Mouse (Mus musculus): ENCODE measurements at regions not wholly inside any gene's neighbourhood (a gene's known extent, or its start where the extent isn't known, plus 50 kb on each side); places are given as distances from the start of the nearest gene placed in this dataset.

DNA sequence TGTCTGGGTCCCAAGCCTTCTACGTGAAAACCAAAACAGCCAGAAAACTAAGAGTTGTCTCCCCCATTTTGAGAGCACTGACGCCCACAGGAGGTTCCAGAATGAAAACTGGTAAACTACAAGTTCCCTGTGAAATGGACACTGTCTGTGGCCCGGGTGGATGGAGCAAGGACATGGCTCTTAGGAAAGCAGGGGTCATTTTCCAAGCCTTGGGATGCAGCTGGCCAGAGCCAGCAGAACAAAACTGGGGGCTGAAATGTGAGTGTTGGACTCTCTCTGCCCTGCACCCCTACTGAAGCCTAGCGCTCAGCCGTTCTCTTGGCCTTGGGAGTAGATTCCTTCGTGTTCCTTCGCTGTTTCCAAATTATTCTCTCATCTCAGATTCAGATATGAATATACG is 184.7 kb upstream of the Dapk1 start:
- no peaks in the 10 kb centered on the region for H3K4me1 ChIP-seq (ENCODE audit: control insufficient read depth, low read depth, low read length)
- 69% methylated on average over 8 of the region's 8 CpGs for WGBS (ENCODE audit: insufficient replicate concordance)
- H3K4me2 ChIP-seq (ENCODE audit: low read depth, low read length) = no peak overlapping the region
- no peak for ATAC-seq (ENCODE audit: low read depth)
- no peaks in the 10 kb centered on the region for H3K36me3 ChIP-seq (ENCODE audit: control insufficient read depth, insufficient read depth)
- no peak overlapping the region for H3K4me3 ChIP-seq (ENCODE audit: low read depth, low read length)
- H3K27ac ChIP-seq (ENCODE audit: low read length) = no peak overlapping the region
- H3K9ac ChIP-seq (ENCODE audit: low read depth, low read length) = no peak overlapping the region
- no peaks in the 10 kb centered on the region for H3K9me3 ChIP-seq (replicated peaks; ENCODE audit: control insufficient read depth, low read length)
- no peaks in the 10 kb centered on the region for H3K27me3 ChIP-seq (ENCODE audit: control insufficient read depth, insufficient read depth, low read depth, low read length)

GRCm38 (mm10) chr13:60417436-60418158 is 184.2 kb upstream of the Dapk1 start:
- 67% methylated on average over 14 of the region's 14 CpGs for WGBS (ENCODE audit: insufficient replicate concordance)
- Histone ChIP-seq H3K27ac (ENCODE audit: low read length) (no peak overlapping the region), H3K4me3 (ENCODE audit: low read depth, low read length) (no peak overlapping the region), H3K9ac (ENCODE audit: low read depth, low read length) (no peak overlapping the region), H3K4me2 (ENCODE audit: low read depth, low read length) (no peak overlapping the region), H3K36me3 (ENCODE audit: control insufficient read depth, insufficient read depth) (no peaks in the 10 kb centered on the region), H3K4me1 (ENCODE audit: control insufficient read depth, low read depth, low read length) (no peaks in the 10 kb centered on the region), H3K9me3 (replicated peaks; ENCODE audit: control insufficient read depth, low read length) (no peaks in the 10 kb centered on the region), H3K27me3 (ENCODE audit: control insufficient read depth, insufficient read depth, low read depth, low read length) (no peaks in the 10 kb centered on the region)
- no peak for ATAC-seq (ENCODE audit: low read depth)

- no peaks in the 10 kb centered on the region for H3K4me1 ChIP-seq (ENCODE audit: control insufficient read depth, low read depth, low read length)
- WGBS (ENCODE audit: insufficient replicate concordance) = 57% methylated on average over 7 of the region's 7 CpGs
- ATAC-seq (ENCODE audit: low read depth) = no peak
Measured at GRCm38 (mm10) chr13:60420386-60420785, 181.4 kb upstream of the Dapk1 start.

GRCm38 (mm10) chr13:60420842-60421696 is 180.7 kb upstream of the Dapk1 start:
- 0 out of 2 replicates have a peak, but pooled peaks have one; percentile 16 for ATAC-seq (ENCODE audit: low read depth)
- 30% methylated on average over 3 of the region's 3 CpGs for WGBS (ENCODE audit: insufficient replicate concordance)

More at GRCm38 (mm10) chr13:60420386-60420785, 181.4 kb upstream of the Dapk1 start:
- Histone ChIP-seq H3K27me3 (ENCODE audit: control insufficient read depth, insufficient read depth, low read depth, low read length) (no peaks in the 10 kb centered on the region), H3K27ac (ENCODE audit: low read length) (no peak overlapping the region), H3K9ac (ENCODE audit: low read depth, low read length) (no peak overlapping the region), H3K4me3 (ENCODE audit: low read depth, low read length) (no peak overlapping the region), H3K4me2 (ENCODE audit: low read depth, low read length) (no peak overlapping the region), H3K36me3 (ENCODE audit: control insufficient read depth, insufficient read depth) (no peaks in the 10 kb centered on the region), H3K9me3 (replicated peaks; ENCODE audit: control insufficient read depth, low read length) (no peaks in the 10 kb centered on the region)

DNA sequence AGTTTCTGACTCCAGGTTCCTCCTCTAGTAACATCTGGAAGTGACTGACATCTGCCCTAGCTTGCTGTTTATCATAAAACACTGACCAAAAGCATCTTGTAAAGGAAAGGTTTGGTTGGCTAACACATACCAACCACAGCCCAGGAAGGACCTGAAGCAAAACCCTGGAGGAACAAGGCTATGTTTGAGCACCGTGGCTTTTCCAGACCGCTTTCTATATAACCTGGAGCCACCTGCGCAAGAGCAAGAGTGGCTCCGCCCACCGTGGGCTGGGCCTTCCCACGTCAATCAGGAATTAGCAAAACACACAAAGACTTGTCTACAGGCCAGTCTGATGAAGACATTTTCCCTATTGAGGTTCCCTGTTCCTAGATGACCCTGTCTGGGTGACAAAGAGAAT is 177.5 kb upstream of the Dapk1 start:
- ATAC-seq (ENCODE audit: low read depth) = no peak
- Histone ChIP-seq H3K9me3 (replicated peaks; ENCODE audit: control insufficient read depth, low read length) (no peaks in the 10 kb centered on the region), H3K9ac (ENCODE audit: low read depth, low read length) (no peak overlapping the region), H3K4me2 (ENCODE audit: low read depth, low read length) (no peak overlapping the region), H3K4me1 (ENCODE audit: control insufficient read depth, low read depth, low read length) (no peaks in the 10 kb centered on the region), H3K4me3 (ENCODE audit: low read depth, low read length) (no peak overlapping the region), H3K36me3 (ENCODE audit: control insufficient read depth, insufficient read depth) (no peaks in the 10 kb centered on the region), H3K27ac (ENCODE audit: low read length) (no peak overlapping the region), H3K27me3 (ENCODE audit: control insufficient read depth, insufficient read depth, low read depth, low read length) (no peaks in the 10 kb centered on the region)
- 54% methylated on average over 6 of the region's 6 CpGs for WGBS (ENCODE audit: insufficient replicate concordance)

More at GRCm38 (mm10) chr13:60420842-60421696, 180.7 kb upstream of the Dapk1 start:
- Histone ChIP-seq H3K36me3 (ENCODE audit: control insufficient read depth, insufficient read depth) (no peaks in the 10 kb centered on the region), H3K4me3 (ENCODE audit: low read depth, low read length) (no peak overlapping the region), H3K4me2 (ENCODE audit: low read depth, low read length) (no peak overlapping the region), H3K9me3 (replicated peaks; ENCODE audit: control insufficient read depth, low read length) (no peaks in the 10 kb centered on the region), H3K9ac (ENCODE audit: low read depth, low read length) (no peak overlapping the region), H3K27ac (ENCODE audit: low read length) (no peak overlapping the region), H3K27me3 (ENCODE audit: control insufficient read depth, insufficient read depth, low read depth, low read length) (no peaks in the 10 kb centered on the region), H3K4me1 (ENCODE audit: control insufficient read depth, low read depth, low read length) (no peaks in the 10 kb centered on the region)

GRCm38 (mm10) chr13:60425140-60425539 is 176.6 kb upstream of the Dapk1 start:
- no peak for ATAC-seq (ENCODE audit: low read depth)

DNA sequence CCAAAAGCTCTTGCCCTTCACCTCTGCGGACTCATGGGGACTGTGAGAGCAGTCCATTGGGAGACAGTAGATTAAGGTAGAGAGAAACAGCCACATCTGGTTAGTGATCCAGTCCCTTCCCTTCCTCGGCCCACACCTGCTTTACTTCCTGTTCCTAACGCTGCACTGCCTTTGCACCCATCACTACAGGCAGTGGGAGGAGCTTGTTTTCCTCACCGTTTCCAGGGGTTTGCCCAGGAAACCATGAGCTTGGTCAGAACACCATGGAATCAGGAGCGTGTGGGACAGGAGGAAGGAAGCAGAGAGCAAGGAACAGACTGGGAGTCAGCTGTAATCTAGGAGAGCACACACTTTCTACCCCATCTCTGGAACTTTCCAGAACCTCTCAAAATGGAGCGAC is 176.2 kb upstream of the Dapk1 start:
- no peaks in the 10 kb centered on the region for H3K9me3 ChIP-seq (replicated peaks; ENCODE audit: control insufficient read depth, low read length)
- ATAC-seq (ENCODE audit: low read depth) = no peak
- no peak overlapping the region for H3K4me3 ChIP-seq (ENCODE audit: low read depth, low read length)

More at GRCm38 (mm10) chr13:60425140-60425539, 176.6 kb upstream of the Dapk1 start:
- H3K9me3 ChIP-seq (replicated peaks; ENCODE audit: control insufficient read depth, low read length) = no peaks in the 10 kb centered on the region
- no peak overlapping the region for H3K4me3 ChIP-seq (ENCODE audit: low read depth, low read length)
- no peak overlapping the region for H3K4me2 ChIP-seq (ENCODE audit: low read depth, low read length)
- no peaks in the 10 kb centered on the region for H3K27me3 ChIP-seq (ENCODE audit: control insufficient read depth, insufficient read depth, low read depth, low read length)
- H3K4me1 ChIP-seq (ENCODE audit: control insufficient read depth, low read depth, low read length) = no peaks in the 10 kb centered on the region
- no peak overlapping the region for H3K27ac ChIP-seq (ENCODE audit: low read length)
- H3K36me3 ChIP-seq (ENCODE audit: control insufficient read depth, insufficient read depth) = no peaks in the 10 kb centered on the region
- 69% methylated on average over 11 of the region's 11 CpGs for WGBS (ENCODE audit: insufficient replicate concordance)
- H3K9ac ChIP-seq (ENCODE audit: low read depth, low read length) = no peak overlapping the region

DNA sequence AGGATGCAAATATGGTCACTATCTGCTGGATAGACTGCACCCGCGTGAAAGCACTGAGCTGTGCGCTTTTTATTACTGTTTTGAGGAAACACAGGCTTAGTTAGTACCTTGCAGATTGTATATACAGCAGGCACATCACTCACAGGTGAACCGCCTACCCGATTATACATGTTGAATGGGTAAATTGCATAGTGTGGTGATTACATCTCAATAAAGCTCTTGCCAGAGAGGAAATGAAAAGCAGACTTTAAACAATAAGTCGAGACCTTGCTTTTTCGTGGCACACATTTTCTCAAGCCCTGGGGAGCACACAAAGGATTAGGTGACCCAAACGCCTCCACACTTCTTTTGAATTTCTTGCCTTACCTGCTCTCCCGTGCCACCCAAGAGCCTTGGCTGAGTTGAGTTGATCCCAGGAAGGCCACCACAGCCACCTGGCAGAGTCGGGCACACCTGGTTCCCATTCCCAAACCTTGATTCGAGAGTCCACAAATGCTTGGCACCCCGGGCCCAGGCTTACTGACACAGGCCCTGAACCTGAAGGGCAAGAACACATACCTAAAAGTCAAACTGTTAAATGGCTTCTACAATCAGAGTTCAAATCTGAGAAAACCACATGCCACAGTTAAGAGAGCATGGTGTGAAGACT is 175.4 kb upstream of the Dapk1 start:
- Histone ChIP-seq H3K4me2 (ENCODE audit: low read depth, low read length) (no peak overlapping the region), H3K4me3 (ENCODE audit: low read depth, low read length) (no peak overlapping the region), H3K9ac (ENCODE audit: low read depth, low read length) (no peak overlapping the region), H3K27me3 (ENCODE audit: control insufficient read depth, insufficient read depth, low read depth, low read length) (no peaks in the 10 kb centered on the region), H3K4me1 (ENCODE audit: control insufficient read depth, low read depth, low read length) (no peaks in the 10 kb centered on the region), H3K27ac (ENCODE audit: low read length) (no peak overlapping the region), H3K9me3 (replicated peaks; ENCODE audit: control insufficient read depth, low read length) (no peaks in the 10 kb centered on the region), H3K36me3 (ENCODE audit: control insufficient read depth, insufficient read depth) (no peaks in the 10 kb centered on the region)
- no peak for ATAC-seq (ENCODE audit: low read depth)
- 71% methylated on average over 12 of the region's 12 CpGs for WGBS (ENCODE audit: insufficient replicate concordance)

More for the DNA sequence above, 176.2 kb upstream of the Dapk1 start:
- H3K4me2 ChIP-seq (ENCODE audit: low read depth, low read length) = no peak overlapping the region
- 46% methylated on average over 6 of the region's 6 CpGs for WGBS (ENCODE audit: insufficient replicate concordance)
- no peak overlapping the region for H3K27ac ChIP-seq (ENCODE audit: low read length)
- no peaks in the 10 kb centered on the region for H3K36me3 ChIP-seq (ENCODE audit: control insufficient read depth, insufficient read depth)
- H3K27me3 ChIP-seq (ENCODE audit: control insufficient read depth, insufficient read depth, low read depth, low read length) = no peaks in the 10 kb centered on the region
- H3K9ac ChIP-seq (ENCODE audit: low read depth, low read length) = no peak overlapping the region
- no peaks in the 10 kb centered on the region for H3K4me1 ChIP-seq (ENCODE audit: control insufficient read depth, low read depth, low read length)
